13 mouse cellular contexts compared by ENCODE assay signal in genomic region chr5:64879241-64879640, GRCm38 (mm10). TPM values are rescaled to one million over a fixed set of nuclear protein-coding genes. Genes with fewer than 3 reads are reported as not detected.
DNase-seq lines count a peak whose midpoint lies in the region; ATAC-seq and TF ChIP-seq lines count a peak whose summit lies in the region.
"Had no signal": no experiment of that assay in that cellular context is flagged by ENCODE, and none has a peak within 500 bp of the region (broad histone marks: within the 10 kb centered on the region; RNA-seq: fewer than 3 reads in every experiment).

No protein-coding gene starts in this region.

- no peaks in the 10 kb centered on the region for H3K27me3 ChIP-seq in forebrain, embryonic 12.5 days
- H3K27me3 ChIP-seq in forebrain, postnatal 0 days (ENCODE audit: insufficient read depth, low read length), result no peaks in the 10 kb centered on the region
- no peaks in the 10 kb centered on the region for H3K27me3 ChIP-seq in liver, adult 2 months (ENCODE audit: control insufficient read depth, insufficient read depth, low read length)
- H3K27me3 ChIP-seq in forebrain, embryonic 14.5 days (replicated peaks; ENCODE audit: control insufficient read depth, insufficient read depth, low read length), result no peaks in the 10 kb centered on the region
- H3K27me3 ChIP-seq in liver, embryonic 16.5 days (ENCODE audit: control insufficient read depth, insufficient read depth, low read depth, low read length), result no peaks in the 10 kb centered on the region
- no peaks in the 10 kb centered on the region for H3K27me3 ChIP-seq in midbrain, embryonic 16.5 days (ENCODE audit: control insufficient read depth, insufficient read depth, low read depth, low read length)

- 0 out of 2 replicates have a peak, but pooled peaks cover under 1% of the 10 kb centered on the region for H3K9me3 ChIP-seq in forebrain, embryonic 12.5 days
- no peaks in the 10 kb centered on the region for H3K9me3 ChIP-seq in forebrain, postnatal 0 days (ENCODE audit: low read length)
- no peaks in the 10 kb centered on the region for H3K9me3 ChIP-seq in forebrain, embryonic 14.5 days (replicated peaks; ENCODE audit: control insufficient read depth, low read length)
- no peaks in the 10 kb centered on the region for H3K9me3 ChIP-seq in liver, embryonic 16.5 days (replicated peaks; ENCODE audit: control insufficient read depth, low read length)
- no peaks in the 10 kb centered on the region for H3K9me3 ChIP-seq in midbrain, embryonic 16.5 days (replicated peaks; ENCODE audit: control insufficient read depth, low read length, poor library complexity, severe bottlenecking)
- H3K9me3 ChIP-seq: megakaryocyte, embryonic 14.5 days had no signal

- ATAC-seq in forebrain, embryonic 12.5 days (ENCODE audit: low FRiP score), result no peak
- ATAC-seq in forebrain, postnatal 0 days, result no peak
- no peak for ATAC-seq in forebrain, embryonic 14.5 days
- peak; percentile 35; the same call in 1 of the 2 replicates for ATAC-seq in liver, embryonic 16.5 days (ENCODE audit: low read depth)
- ATAC-seq in midbrain, embryonic 16.5 days, result no peak
- ATAC-seq: intestine, postnatal 0 days had no signal

- peak overlapping the region; percentile 82 for H3K27ac ChIP-seq in forebrain, embryonic 12.5 days
- no peak overlapping the region for H3K27ac ChIP-seq in forebrain, postnatal 0 days (ENCODE audit: low read depth, low read length)
- H3K27ac ChIP-seq in liver, adult 2 months (replicated peaks; ENCODE audit: insufficient read depth, low read depth, low read length), result 0 out of 2 replicates have a peak overlapping the region, but pooled peaks have one; percentile 5
- H3K27ac ChIP-seq in forebrain, embryonic 14.5 days (ENCODE audit: low read depth, low read length), result peak overlapping the region; percentile 61; the same call in 1 of the 2 replicates
- H3K27ac ChIP-seq in liver, embryonic 16.5 days (ENCODE audit: low read length), result 0 out of 2 replicates have a peak overlapping the region, but pooled peaks have one; percentile 39
- no peak overlapping the region for H3K27ac ChIP-seq in midbrain, embryonic 16.5 days (ENCODE audit: low read length)

- DNase-seq in forebrain, postnatal 0 days, result no peak
- DNase-seq in liver, adult 2 months (ENCODE audit: extremely low read depth, low read depth, low spot score), result peak; percentile 74
- DNase-seq in liver, result no peak
- no peak for DNase-seq in forebrain, embryonic 14.5 days (ENCODE audit: low spot score)
- no peak for DNase-seq in right cerebral cortex, adult 2 months (ENCODE audit: low spot score in 2 of 2)
- DNase-seq: cerebellum, adult 18-20 months; spleen, adult 18-20 months had no signal

- H3K79me2 ChIP-seq in liver, adult 2 months (ENCODE audit: control insufficient read depth, insufficient read depth, low read length), result no peaks in the 10 kb centered on the region; the same call in 1 of the 2 replicates

- WGBS in forebrain, embryonic 12.5 days, result 45% methylated on average over 3 of the region's 3 CpGs
- 55% methylated on average over 3 of the region's 3 CpGs for WGBS in forebrain, postnatal 0 days
- 35% methylated on average over 3 of the region's 3 CpGs for WGBS in liver, adult 2 months
- WGBS in forebrain, embryonic 14.5 days, result 58% methylated on average over 3 of the region's 3 CpGs
- WGBS in liver, embryonic 16.5 days (ENCODE audit: insufficient replicate concordance), result 35% methylated on average over 3 of the region's 3 CpGs
- WGBS in midbrain, embryonic 16.5 days, result 67% methylated on average over 3 of the region's 3 CpGs

- H3K36me3 ChIP-seq in forebrain, embryonic 12.5 days (replicated peaks), result no peaks in the 10 kb centered on the region
- H3K36me3 ChIP-seq in forebrain, postnatal 0 days (ENCODE audit: insufficient read depth), result no peaks in the 10 kb centered on the region
- no peaks in the 10 kb centered on the region for H3K36me3 ChIP-seq in liver, adult 2 months (ENCODE audit: control insufficient read depth, insufficient read depth, low read length)
- H3K36me3 ChIP-seq in forebrain, embryonic 14.5 days (ENCODE audit: control insufficient read depth, insufficient read depth, low read length), result no peaks in the 10 kb centered on the region
- H3K36me3 ChIP-seq in liver, embryonic 16.5 days (ENCODE audit: control insufficient read depth, insufficient read depth), result no peaks in the 10 kb centered on the region
- no peaks in the 10 kb centered on the region for H3K36me3 ChIP-seq in midbrain, embryonic 16.5 days (ENCODE audit: control insufficient read depth, insufficient read depth, low read length)

- peaks cover 29% of the 10 kb centered on the region for H3K4me1 ChIP-seq in forebrain, embryonic 12.5 days
- peaks cover 4% of the 10 kb centered on the region; the same call in 1 of the 2 replicates for H3K4me1 ChIP-seq in forebrain, postnatal 0 days (ENCODE audit: insufficient read depth)
- H3K4me1 ChIP-seq in liver, adult 2 months (ENCODE audit: control insufficient read depth, insufficient read depth, low read length), result peaks cover 11% of the 10 kb centered on the region
- peaks cover 18% of the 10 kb centered on the region for H3K4me1 ChIP-seq in forebrain, embryonic 14.5 days (ENCODE audit: control insufficient read depth, insufficient read depth, low read length)
- H3K4me1 ChIP-seq in liver, embryonic 16.5 days (ENCODE audit: control insufficient read depth, low read depth, low read length), result peaks cover 7% of the 10 kb centered on the region
- H3K4me1 ChIP-seq in midbrain, embryonic 16.5 days (ENCODE audit: control insufficient read depth, insufficient read depth, low read length), result peaks cover 6% of the 10 kb centered on the region; the same call in 1 of the 2 replicates

- H3K4me2 ChIP-seq in forebrain, embryonic 12.5 days, result no peak overlapping the region
- H3K4me2 ChIP-seq in forebrain, postnatal 0 days (ENCODE audit: low read depth), result no peak overlapping the region
- no peak overlapping the region for H3K4me2 ChIP-seq in forebrain, embryonic 14.5 days (ENCODE audit: low read length)
- H3K4me2 ChIP-seq in liver, embryonic 16.5 days (ENCODE audit: low read depth, low read length), result no peak overlapping the region
- no peak overlapping the region for H3K4me2 ChIP-seq in midbrain, embryonic 16.5 days (ENCODE audit: low read length)

- H3K4me3 ChIP-seq in forebrain, embryonic 12.5 days (replicated peaks), result no peak overlapping the region
- H3K4me3 ChIP-seq in forebrain, postnatal 0 days (ENCODE audit: low read depth, low read length), result no peak overlapping the region
- no peak overlapping the region for H3K4me3 ChIP-seq in liver, adult 2 months (ENCODE audit: insufficient read depth, low read depth, low read length)
- no peak overlapping the region for H3K4me3 ChIP-seq in forebrain, embryonic 14.5 days (ENCODE audit: low read depth, low read length)
- no peak overlapping the region for H3K4me3 ChIP-seq in liver, embryonic 16.5 days (ENCODE audit: low read depth, low read length)
- H3K4me3 ChIP-seq in midbrain, embryonic 16.5 days (ENCODE audit: low read depth, low read length), result no peak overlapping the region
- H3K4me3 ChIP-seq: megakaryocyte, embryonic 14.5 days had no signal

- no peak overlapping the region for H3K9ac ChIP-seq in forebrain, embryonic 12.5 days
- no peak overlapping the region for H3K9ac ChIP-seq in forebrain, postnatal 0 days
- H3K9ac ChIP-seq in liver, adult 2 months (ENCODE audit: low read depth, low read length), result no peak overlapping the region
- H3K9ac ChIP-seq in forebrain, embryonic 14.5 days (ENCODE audit: low read length), result no peak overlapping the region
- no peak overlapping the region for H3K9ac ChIP-seq in liver, embryonic 16.5 days (ENCODE audit: low read depth, low read length)
- no peak overlapping the region for H3K9ac ChIP-seq in midbrain, embryonic 16.5 days (ENCODE audit: low read depth, low read length)

- TF ChIP-seq POLR2A in liver, adult 2 months (IDR thresholded peaks at IDR 0.05; ENCODE audit: extremely low read depth, insufficient read depth, low read length), result no peak

- TF ChIP-seq CTCF in forebrain, postnatal 0 days (IDR thresholded peaks at IDR 0.05; ENCODE audit: low read depth), result no peak
- TF ChIP-seq CTCF in liver, adult 2 months (IDR thresholded peaks at IDR 0.05; ENCODE audit: low read depth, low read length), result no peak

RNA-seq across cellular contexts. Expression of gene Tlr1, which starts 54.1 kb away (rescaled TPM):
- polyA plus RNA-seq in forebrain, embryonic 12.5 days (2016; fragmentation: Nextera tagmentation; extraction: Ambion mirVana), result 0.18 and 0.19 TPM in 2 replicates
- total RNA-seq in forebrain, postnatal 0 days (2014; rRNA removed), result 0.38 and 0.77 TPM in 2 replicates
- 0.39 and 0.47 TPM in 2 replicates for polyA plus RNA-seq in forebrain, postnatal 0 days (2015; fragmentation: Nextera tagmentation; extraction: Ambion mirVana)
- total RNA-seq in liver, adult 2 months (2014; rRNA removed), result 1.0 and 1.1 TPM in 2 replicates
- polyA plus RNA-seq in liver, adult 2 months (2012; rRNA removed), result 0.32 and 0.66 TPM in 2 replicates
- polyA plus RNA-seq in forebrain, embryonic 14.5 days (2014; fragmentation: Nextera tagmentation; extraction: Ambion mirVana), result 0.33 and 0.36 TPM in 2 replicates
- 0.86 and 1.5 TPM in 2 replicates for polyA plus RNA-seq in liver, embryonic 16.5 days (2015; fragmentation: Nextera tagmentation; extraction: Ambion mirVana)
- polyA plus RNA-seq in midbrain, embryonic 16.5 days (2015; fragmentation: Nextera tagmentation; extraction: Ambion mirVana), result 0.22 and 0.28 TPM in 2 replicates
- total RNA-seq: ES-E14 had no signal

Comparison
In these comparisons a context has a peak if more than half of its experiments do, and no peak if none do; other contexts are left out.
1. H3K27ac ChIP-seq: peak in forebrain, embryonic 12.5 days (single experiment), liver, adult 2 months (single experiment), forebrain, embryonic 14.5 days (single experiment) and liver, embryonic 16.5 days (single experiment); none in forebrain, postnatal 0 days (single experiment) and midbrain, embryonic 16.5 days (single experiment).